Mouse (Mus musculus): Measurements from ENCODE around the gene Rbl1.

Gene Rbl1

DNA sequence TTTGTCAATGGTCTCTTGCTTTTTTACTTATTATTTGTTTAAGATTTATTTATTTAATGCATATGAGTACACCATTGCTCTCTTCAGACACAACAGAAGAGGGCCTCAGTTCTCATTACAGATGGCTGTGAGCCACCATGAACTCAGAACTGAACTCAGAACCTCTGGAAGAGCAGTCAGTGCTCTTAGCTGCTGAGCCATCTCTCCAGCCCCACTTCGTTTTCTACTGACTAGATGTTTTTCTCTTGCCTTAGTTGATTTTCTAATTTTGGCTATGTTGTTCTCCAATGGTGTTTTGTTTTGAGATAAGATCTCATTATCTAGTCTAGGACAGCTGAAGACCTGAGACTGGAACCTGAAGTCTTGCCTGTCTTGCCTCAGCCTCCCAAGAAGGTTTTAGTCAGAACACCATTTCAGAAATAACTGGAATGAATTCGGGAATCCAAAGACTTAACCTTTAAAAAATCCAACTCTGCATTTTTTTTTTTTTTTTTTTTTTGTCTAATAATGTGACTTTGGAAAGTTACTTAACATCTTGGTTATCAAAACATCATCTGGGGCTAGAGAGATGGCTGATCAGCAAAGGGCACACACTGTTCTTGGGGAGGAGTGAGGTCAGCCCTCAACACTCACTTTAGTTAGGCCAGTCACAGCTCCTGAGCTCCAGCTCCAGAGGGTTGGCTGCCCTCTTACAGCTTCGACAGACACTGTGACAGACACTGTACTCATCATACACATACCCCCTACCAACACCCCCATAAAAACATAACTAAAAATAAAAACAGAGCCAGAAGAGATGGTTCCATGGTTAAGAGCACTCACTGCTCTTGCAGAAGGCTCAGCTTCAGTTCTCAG lies 71.4 kb downstream of the Rbl1 start:
- DNase-seq: no peak

DNA sequence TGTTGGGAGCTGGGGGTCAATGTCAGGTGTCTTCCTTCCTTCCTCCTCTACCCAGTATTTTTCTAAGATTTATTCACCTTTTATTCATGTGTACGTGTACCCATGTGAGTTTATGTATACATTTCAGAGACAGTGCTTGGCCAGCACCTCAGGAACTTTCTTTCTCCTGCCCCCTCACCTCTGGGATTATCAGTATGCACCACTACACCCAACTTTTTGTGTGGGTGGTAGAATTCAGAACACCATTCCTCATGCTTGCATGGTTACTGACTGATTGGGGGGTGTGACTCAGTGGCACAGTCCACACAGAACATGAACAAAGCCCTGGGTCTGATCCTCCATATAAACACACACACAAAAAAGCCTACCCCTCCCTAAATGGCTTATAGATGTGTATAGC lies 72.2 kb downstream of the Rbl1 start:
- no peak for DNase-seq

GRCm38 (mm10) chr2:157130813-157131514 lies 73.4 kb downstream of the Rbl1 start:
- DNase-seq: no peak

DNA sequence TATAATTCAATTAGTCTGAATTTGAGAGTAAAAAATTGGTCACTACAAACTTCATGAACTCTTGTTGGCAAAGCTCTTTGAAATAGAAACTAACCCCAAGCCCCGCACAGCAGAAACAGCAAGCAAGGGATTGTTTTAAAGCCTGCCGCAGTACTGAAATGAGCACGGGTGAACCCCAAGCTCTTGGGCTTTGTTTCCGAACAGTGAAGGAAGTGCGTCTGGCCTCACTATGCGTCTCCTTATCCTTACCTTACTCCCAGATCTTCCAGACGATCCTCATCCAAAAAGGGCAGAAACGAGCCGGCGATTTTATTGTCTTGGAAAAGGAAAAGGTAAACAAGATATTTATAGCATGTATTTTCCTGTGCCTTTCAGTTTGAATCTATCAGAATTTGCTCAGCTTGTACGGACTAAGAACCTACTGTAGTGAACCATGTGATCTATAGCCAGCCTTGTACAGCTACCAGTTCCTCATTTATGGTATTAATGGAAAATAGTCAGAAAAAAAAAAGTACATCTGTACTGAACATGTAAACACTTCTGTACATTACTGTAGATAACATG lies 74.7 kb downstream of the Rbl1 start:
- no peak for DNase-seq

- DNase-seq: no peak
Measured at GRCm38 (mm10) chr2:157129096-157129495, 75.2 kb downstream of the Rbl1 start.

DNA sequence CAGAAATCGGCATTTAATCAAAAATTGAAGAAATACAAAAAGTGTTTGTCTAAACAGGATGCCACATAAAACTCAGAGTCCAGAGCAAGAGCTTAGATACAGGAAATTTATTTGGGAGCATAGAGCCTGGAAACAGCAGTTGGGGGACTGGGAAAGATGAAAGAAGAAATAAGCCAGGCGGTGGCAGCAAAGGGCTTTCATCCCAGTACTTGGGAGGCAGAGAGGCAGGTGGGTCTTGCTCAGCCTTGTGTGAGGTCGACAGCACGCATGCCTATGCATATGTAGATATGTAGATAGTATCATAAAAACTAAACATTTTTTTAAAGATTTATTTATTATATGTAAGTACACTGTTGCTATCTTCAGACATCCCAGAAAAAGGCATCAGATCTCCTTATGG lies 76.3 kb downstream of the Rbl1 start:
- peak; percentile 13 for DNase-seq

DNA sequence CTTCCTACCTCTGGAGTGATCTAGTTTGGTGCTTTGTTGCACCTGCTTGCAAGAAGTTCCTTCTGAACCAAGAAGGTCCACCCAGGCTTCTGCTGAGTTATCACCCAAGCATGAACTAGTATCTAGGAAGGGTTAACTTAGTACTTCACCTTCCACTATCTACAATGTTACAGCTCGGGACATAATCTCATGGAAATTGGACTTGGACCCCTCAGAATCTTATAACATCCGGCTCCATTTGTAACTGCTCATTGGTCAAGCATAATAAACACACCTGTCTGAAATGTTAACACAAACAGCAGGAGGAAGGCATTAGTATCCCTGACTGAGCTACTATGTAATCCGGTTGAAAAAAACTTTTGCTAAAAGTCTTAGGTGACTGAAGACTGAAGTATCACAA lies 77.0 kb downstream of the Rbl1 start:
- no peak for DNase-seq

DNA sequence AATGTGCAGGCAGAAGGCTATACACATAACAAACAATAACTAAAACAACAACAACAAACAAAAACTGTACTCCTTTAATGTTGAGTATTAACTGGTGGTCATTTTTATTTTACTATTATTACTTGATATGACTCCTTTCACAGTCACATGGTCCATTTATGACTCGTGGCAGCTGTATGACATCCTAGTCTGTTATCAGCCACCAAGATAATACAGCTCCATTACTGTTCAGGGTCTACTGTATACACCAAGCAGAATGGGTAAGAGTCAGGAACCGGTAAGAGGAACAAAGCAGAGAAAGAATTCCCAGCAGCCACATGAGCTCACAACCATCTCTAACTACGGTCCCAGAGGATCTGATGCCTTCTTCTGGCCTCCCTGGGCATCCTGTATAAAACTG lies 79.1 kb downstream of the Rbl1 start:
- no peak for DNase-seq

- DNase-seq: no peak
Measured at GRCm38 (mm10) chr2:157121766-157122165, 82.6 kb downstream of the Rbl1 start.

- no peak for DNase-seq
Measured at GRCm38 (mm10) chr2:157119075-157119474, 85.3 kb downstream of the Rbl1 start.

- DNase-seq: no peak
Measured at GRCm38 (mm10) chr2:157118556-157118955, 85.8 kb downstream of the Rbl1 start.

DNA sequence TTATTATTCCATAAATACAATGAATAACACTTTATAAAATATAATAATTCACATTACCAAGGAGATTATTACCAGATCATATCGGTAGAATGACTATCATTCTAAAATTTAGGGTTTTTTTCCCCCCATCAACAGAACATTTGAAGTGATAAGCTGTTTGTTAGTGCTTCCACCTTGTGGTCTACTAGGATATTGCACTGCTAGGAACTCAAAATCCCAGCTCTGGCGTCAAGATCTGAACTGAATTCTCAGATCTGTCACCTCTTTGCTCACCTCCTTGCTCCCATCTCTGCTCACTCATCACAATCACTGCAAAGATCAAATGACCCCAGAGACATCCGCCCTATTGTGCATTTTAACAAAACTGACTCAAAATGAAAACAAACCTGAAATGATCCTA lies 87.4 kb downstream of the Rbl1 start:
- no peak for DNase-seq

GRCm38 (mm10) chr2:157108236-157108635 lies 96.1 kb downstream of the Rbl1 start:
- no peak for DNase-seq

DNA sequence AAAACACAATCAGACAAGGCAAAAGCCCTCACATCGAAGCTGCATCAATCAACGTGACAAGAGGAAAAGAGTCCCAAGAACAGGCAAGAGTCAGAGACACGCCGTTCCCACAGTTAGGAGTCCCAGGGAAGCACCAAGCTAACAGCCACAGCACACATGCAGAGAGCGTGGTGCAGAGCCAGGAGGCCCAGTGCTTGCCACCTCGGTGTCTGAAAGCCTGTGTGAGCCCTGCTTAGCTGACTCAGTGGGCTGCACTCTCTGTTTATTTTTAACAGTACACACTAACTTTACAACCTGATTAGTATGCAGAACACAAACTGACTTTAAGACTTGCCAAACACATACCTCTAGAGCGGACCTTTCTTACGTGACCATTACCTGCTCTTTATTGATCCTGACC lies 99.9 kb downstream of the Rbl1 start:
- no peak for DNase-seq

DNA sequence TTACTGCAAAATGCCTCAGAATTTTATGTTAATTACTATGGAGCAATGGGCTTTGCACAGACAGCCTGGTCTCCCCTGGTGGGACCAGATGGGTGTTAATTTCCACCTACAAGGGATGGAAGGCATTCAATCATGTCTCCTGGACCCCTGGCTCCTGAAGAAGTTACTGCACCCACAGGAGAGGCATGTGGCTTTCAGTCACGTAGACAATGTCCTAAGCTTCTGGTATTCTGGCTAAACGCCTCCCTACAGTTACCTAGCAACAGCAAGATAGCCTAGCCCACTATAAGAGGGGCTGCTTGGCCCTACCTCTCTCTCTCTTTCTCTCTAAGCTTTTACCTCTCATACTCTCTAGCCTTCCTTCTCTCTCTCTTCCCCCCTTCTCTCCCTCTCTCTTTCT lies 102.1 kb downstream of the Rbl1 start:
- DNase-seq: no peak

- no peak for DNase-seq
Measured at GRCm38 (mm10) chr2:157101650-157102049, 102.7 kb downstream of the Rbl1 start.

DNA sequence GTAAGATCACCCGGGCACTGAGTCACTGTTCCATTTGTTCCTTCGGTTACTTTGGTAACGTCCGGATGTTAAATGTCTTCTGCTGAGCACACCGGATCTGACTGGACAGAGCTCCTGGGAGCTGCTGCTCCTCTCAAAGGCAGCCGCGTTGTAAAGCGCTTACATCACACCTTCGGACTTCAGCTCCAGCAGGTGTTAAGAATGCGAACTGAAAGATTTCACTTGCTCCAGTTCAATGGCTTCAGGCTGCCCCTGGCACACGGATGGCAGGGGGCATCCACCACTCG lies 104.1 kb downstream of the Rbl1 start:
- no peak for DNase-seq

GRCm38 (mm10) chr2:157099532-157100318 lies 104.6 kb downstream of the Rbl1 start:
- DNase-seq: no peak
